Mouse (Mus musculus) hindbrain, embryonic 16.5 days (tissue): ENCODE measurements around the gene Frmd6. TPM values are rescaled to one million over a fixed set of nuclear protein-coding genes. Genes with fewer than 3 reads are reported as not detected.

Experiments
- ATAC-seq: fragments of 200-750 bp; cut with Nextera tagmentation; 2 replicates; pipeline ENCODE4 v1.8.0; 2017; ENCODE audit warnings: moderate TSS enrichment, moderate library complexity
- H3K27ac ChIP-seq: fragments of 300-500 bp; sonication (generic); 2 replicates; pipeline ENCODE4 v1.5.1; 2014; ENCODE audit warnings: low read depth, mild to moderate bottlenecking, control low read depth, low read length, moderate library complexity
- H3K27me3 ChIP-seq: fragments of 300-500 bp; sonication (generic); replicated peaks from 2 replicates; pipeline ENCODE4 v1.6.1; 2014; ENCODE audit warnings: low read length; ENCODE audit not compliant: control insufficient read depth, insufficient read depth
- H3K36me3 ChIP-seq: fragments of 300-500 bp; sonication (generic); 2 replicates; pipeline ENCODE4 v1.6.1; 2014; ENCODE audit warnings: mild to moderate bottlenecking, low read length, moderate library complexity, mixed read lengths; ENCODE audit not compliant: control insufficient read depth, insufficient read depth
- H3K4me1 ChIP-seq: fragments of 300-500 bp; sonication (generic); 2 replicates; pipeline ENCODE4 v1.6.1; 2014; ENCODE audit warnings: low read depth, low read length; ENCODE audit not compliant: control insufficient read depth, insufficient read depth
- H3K4me2 ChIP-seq: fragments of 300-500 bp; sonication (generic); 2 replicates; pipeline ENCODE4 v1.6.1; 2014; ENCODE audit warnings: mild to moderate bottlenecking, low read length, control low read depth, moderate library complexity
- H3K4me3 ChIP-seq: fragments of 300-500 bp; sonication (generic); 2 replicates; pipeline ENCODE4 v1.5.1; 2014; ENCODE audit warnings: mild to moderate bottlenecking, low read length, control low read depth, moderate library complexity
- H3K9ac ChIP-seq: fragments of 300-500 bp; sonication (generic); 2 replicates; pipeline ENCODE4 v1.6.1; 2014; ENCODE audit warnings: low read depth, mild to moderate bottlenecking, control low read depth, low read length, moderate library complexity
- H3K9me3 ChIP-seq: fragments of 300-500 bp; sonication (generic); 2 replicates; pipeline ENCODE4 v1.6.1; 2014; ENCODE audit warnings: mild to moderate bottlenecking, low read length, moderate library complexity; ENCODE audit not compliant: control insufficient read depth
- WGBS: fragments of 180-500 bp; shearing (Covaris S2); extraction: QIAGEN DNeasy Blood & Tissue Kit; methylation state at CpG from one replicate; pipeline ENCODE4 v1.1.7; 2014; 5-methylcytosine and 5-hydroxymethylcytosine counted together
- polyA plus RNA-seq: library from polyadenylated mRNA; unstranded; fragments of >200 nt; fragmentation: Nextera tagmentation; extraction: Ambion mirVana; gene quantifications from 2 replicates; pipeline ENCODE4 v1.2.1, GENCODE M21; 2015

Gene Frmd6
- polyA plus RNA-seq, 1 experiment from 2014 or later, result 6.9 TPM

GRCm38 (mm10) chr12:70825651-70826317, 470 bp downstream of the Frmd6 start:
- H3K4me1 ChIP-seq, result peaks cover 12% of the 10 kb centered on the region
- peak; percentile 67 for ATAC-seq
- no peaks in the 10 kb centered on the region for H3K9me3 ChIP-seq
- no peaks in the 10 kb centered on the region for H3K27me3 ChIP-seq
- peak overlapping the region; percentile 83 for H3K4me3 ChIP-seq
- peak overlapping the region; percentile 83 for H3K27ac ChIP-seq
- H3K9ac ChIP-seq, result peak overlapping the region; percentile 75
- no peaks in the 10 kb centered on the region for H3K36me3 ChIP-seq
- H3K4me2 ChIP-seq, result peak overlapping the region; percentile 66
- WGBS, result under 1% methylated on average over 53 of the region's 55 CpGs

GRCm38 (mm10) chr12:70826318-70827072, 1.2 kb downstream of the Frmd6 start:
- H3K4me3 ChIP-seq, result peak overlapping the region; percentile 83
- H3K27me3 ChIP-seq, result no peaks in the 10 kb centered on the region
- peak overlapping the region; percentile 44; the same call in 1 of the 2 replicates for H3K27ac ChIP-seq
- no peak for ATAC-seq
- H3K9me3 ChIP-seq, result no peaks in the 10 kb centered on the region
- peak overlapping the region; percentile 75 for H3K9ac ChIP-seq
- 3% methylated on average over 19 of the region's 19 CpGs for WGBS
- H3K4me2 ChIP-seq, result peak overlapping the region; percentile 66
- H3K36me3 ChIP-seq, result no peaks in the 10 kb centered on the region
- peaks cover 12% of the 10 kb centered on the region for H3K4me1 ChIP-seq

GRCm38 (mm10) chr12:70827187-70827900, 2.0 kb downstream of the Frmd6 start:
- Histone ChIP-seq H3K4me1 (peaks cover 12% of the 10 kb centered on the region), H3K9me3 (no peaks in the 10 kb centered on the region), H3K27ac (no peak overlapping the region), H3K4me3 (peak overlapping the region; percentile 83), H3K36me3 (no peaks in the 10 kb centered on the region), H3K4me2 (peak overlapping the region; percentile 66), H3K9ac (peak overlapping the region; percentile 38), H3K27me3 (no peaks in the 10 kb centered on the region)
- 33% methylated on average over 9 of the region's 9 CpGs for WGBS
- ATAC-seq, result no peak

GRCm38 (mm10) chr12:70827901-70828271, 2.6 kb downstream of the Frmd6 start:
- no peaks in the 10 kb centered on the region for H3K36me3 ChIP-seq
- H3K9me3 ChIP-seq, result no peaks in the 10 kb centered on the region
- H3K4me2 ChIP-seq, result 0 out of 2 replicates have a peak overlapping the region, but pooled peaks have one; percentile 1
- H3K4me1 ChIP-seq, result peaks cover 12% of the 10 kb centered on the region
- no peak overlapping the region for H3K4me3 ChIP-seq
- ATAC-seq, result no peak
- no peak overlapping the region for H3K9ac ChIP-seq
- no peak overlapping the region for H3K27ac ChIP-seq
- WGBS, result 72% methylated on average over 4 of the region's 4 CpGs
- H3K27me3 ChIP-seq, result no peaks in the 10 kb centered on the region

GRCm38 (mm10) chr12:70830982-70831566, 5.8 kb downstream of the Frmd6 start:
- ATAC-seq, result no peak
- no peaks in the 10 kb centered on the region for H3K36me3 ChIP-seq
- no peak overlapping the region for H3K4me3 ChIP-seq
- H3K9ac ChIP-seq, result no peak overlapping the region
- no peak overlapping the region for H3K27ac ChIP-seq
- WGBS, result 79% methylated on average over 9 of the region's 9 CpGs
- peaks cover 6% of the 10 kb centered on the region for H3K4me1 ChIP-seq
- no peaks in the 10 kb centered on the region for H3K9me3 ChIP-seq
- no peaks in the 10 kb centered on the region for H3K27me3 ChIP-seq
- no peak overlapping the region for H3K4me2 ChIP-seq

GRCm38 (mm10) chr12:70832216-70832998, 7.1 kb downstream of the Frmd6 start:
- 76% methylated on average over 4 of the region's 4 CpGs for WGBS
- no peak for ATAC-seq
- Histone ChIP-seq H3K4me1 (peaks cover 4% of the 10 kb centered on the region; the same call in 1 of the 2 replicates), H3K36me3 (no peaks in the 10 kb centered on the region), H3K9me3 (no peaks in the 10 kb centered on the region), H3K27me3 (no peaks in the 10 kb centered on the region), H3K4me2 (no peak overlapping the region), H3K9ac (no peak overlapping the region), H3K4me3 (no peak overlapping the region), H3K27ac (no peak overlapping the region)

GRCm38 (mm10) chr12:70833050-70833449, 7.7 kb downstream of the Frmd6 start:
- no peak overlapping the region for H3K9ac ChIP-seq
- no peak for ATAC-seq
- no peak overlapping the region for H3K27ac ChIP-seq
- H3K4me1 ChIP-seq, result peaks cover 4% of the 10 kb centered on the region; the same call in 1 of the 2 replicates
- no peaks in the 10 kb centered on the region for H3K36me3 ChIP-seq
- H3K9me3 ChIP-seq, result no peaks in the 10 kb centered on the region
- WGBS, result 95% methylated on average over 3 of the region's 3 CpGs
- no peak overlapping the region for H3K4me2 ChIP-seq
- H3K27me3 ChIP-seq, result no peaks in the 10 kb centered on the region
- no peak overlapping the region for H3K4me3 ChIP-seq

GRCm38 (mm10) chr12:70834043-70834442, 8.7 kb downstream of the Frmd6 start:
- no peak overlapping the region for H3K4me2 ChIP-seq
- 82% methylated on average over 4 of the region's 4 CpGs for WGBS
- no peak overlapping the region for H3K27ac ChIP-seq

More at GRCm38 (mm10) chr12:70834043-70834442, 8.7 kb downstream of the Frmd6 start:
- Histone ChIP-seq H3K4me1 (peaks cover 4% of the 10 kb centered on the region; the same call in 1 of the 2 replicates), H3K9me3 (no peaks in the 10 kb centered on the region), H3K9ac (no peak overlapping the region), H3K27me3 (no peaks in the 10 kb centered on the region), H3K36me3 (no peaks in the 10 kb centered on the region), H3K4me3 (no peak overlapping the region)
- ATAC-seq, result no peak
